Mouse (Mus musculus) kidney, postnatal 0 days (tissue): Measurements from ENCODE around the gene Shd. TPM values are rescaled to one million over a fixed set of nuclear protein-coding genes. Genes with fewer than 3 reads are reported as not detected.

Experiments used
- ATAC-seq: fragments of 200-750 bp; cut with Nextera tagmentation; replicated peaks from 2 replicates; pipeline ENCODE4 v1.8.0; 2017; ENCODE audit warnings: low read depth, moderate number of reproducible peaks, moderate TSS enrichment, moderate library complexity; ENCODE audit not compliant: low FRiP score
- DNase-seq: peaks from one replicate; pipeline ENCODE4 v3.0.0-alpha.2; 2016; ENCODE audit warnings: low spot score
- H3K27ac ChIP-seq: fragments of 300-500 bp; sonication (generic); 2 replicates; pipeline ENCODE4 v1.5.1; 2014; ENCODE audit warnings: mild to moderate bottlenecking
- H3K27me3 ChIP-seq: fragments of 300-500 bp; sonication (generic); 2 replicates; pipeline ENCODE4 v1.6.1; 2014; ENCODE audit warnings: low read length, mixed read lengths; ENCODE audit not compliant: insufficient read depth
- H3K36me3 ChIP-seq: fragments of 300-500 bp; sonication (generic); 2 replicates; pipeline ENCODE4 v1.6.1; 2014; ENCODE audit warnings: low read length, mixed read lengths; ENCODE audit not compliant: insufficient read depth
- H3K4me1 ChIP-seq: fragments of 300-500 bp; sonication (generic); replicated peaks from 2 replicates; pipeline ENCODE4 v1.6.1; 2014; ENCODE audit warnings: antibody characterized with exemption, low read length, mixed read lengths; ENCODE audit not compliant: insufficient read depth
- H3K4me2 ChIP-seq: fragments of 300-500 bp; sonication (generic); 2 replicates; pipeline ENCODE4 v1.6.1; 2014; ENCODE audit warnings: mild to moderate bottlenecking, low read length, moderate library complexity, mixed read lengths
- H3K4me3 ChIP-seq: fragments of 300-500 bp; sonication (generic); replicated peaks from 2 replicates; pipeline ENCODE4 v1.5.1; 2014; ENCODE audit warnings: low read depth, low read length
- H3K9ac ChIP-seq: fragments of 300-500 bp; sonication (generic); 2 replicates; pipeline ENCODE4 v1.6.1; 2014; ENCODE audit warnings: low read depth, low read length
- H3K9me3 ChIP-seq: fragments of 300-500 bp; sonication (generic); replicated peaks from 2 replicates; pipeline ENCODE4 v1.6.1; 2016; ENCODE audit warnings: low read length, inconsistent platforms, mixed read lengths
- CTCF ChIP-seq: IDR thresholded peaks from 2 replicates; pipeline ENCODE4 v1.5.1; 2016; ENCODE audit warnings: antibody characterized with exemption, low read depth, mild to moderate bottlenecking, moderate library complexity
- WGBS: fragments of 180-500 bp; shearing (Covaris S2); extraction: QIAGEN DNeasy Blood & Tissue Kit; methylation state at CpG from one replicate; pipeline ENCODE4 v1.1.7; 2014; 5-methylcytosine and 5-hydroxymethylcytosine counted together
- polyA plus RNA-seq: library from polyadenylated mRNA; unstranded; fragments of >200 nt; fragmentation: Nextera tagmentation; extraction: Ambion mirVana; gene quantifications from 2 replicates; pipeline ENCODE4 v1.2.1, GENCODE M21; 2015

Shd gene
- polyA plus RNA-seq, 1 experiment from 2014 or later, result 54.2 TPM

DNA sequence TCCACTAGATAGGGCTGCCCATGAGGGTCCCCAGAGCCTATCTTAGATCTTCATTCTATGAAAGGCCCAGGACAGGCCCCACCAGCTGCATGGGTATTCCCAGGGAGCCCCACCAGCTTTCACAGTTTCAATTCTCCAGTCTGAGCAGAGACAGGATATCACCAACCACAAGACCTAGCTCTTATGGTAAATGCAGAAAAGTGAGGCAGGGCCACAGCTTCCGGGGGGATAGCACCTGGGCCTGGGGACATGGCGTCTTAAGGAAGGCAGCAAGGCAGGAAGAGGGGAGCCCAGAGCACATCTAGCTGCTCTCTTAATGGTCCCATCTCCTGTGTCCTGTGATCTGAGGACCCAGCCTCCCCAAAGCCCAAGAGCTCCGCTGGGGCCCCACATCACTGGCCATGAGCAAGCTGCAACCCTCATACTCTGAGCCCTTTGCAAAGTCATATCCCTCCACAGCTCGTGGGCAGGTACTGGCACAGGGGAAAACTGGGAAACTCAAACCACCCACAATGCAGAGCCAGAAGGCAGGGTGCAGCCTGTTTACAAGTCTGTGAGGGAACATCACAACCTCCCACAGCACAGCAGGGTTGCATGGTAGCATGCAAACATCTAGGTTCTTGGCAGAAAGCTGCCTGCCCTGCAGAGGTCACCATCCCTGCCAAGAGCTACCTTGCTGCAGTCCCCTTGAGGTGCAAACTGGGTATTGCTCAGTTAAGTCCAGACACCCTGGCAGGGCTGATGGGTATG, 51.1 kb downstream of the Shd start:
- H3K9ac ChIP-seq, result no peak overlapping the region
- H3K36me3 ChIP-seq, result peaks cover 38% of the 10 kb centered on the region
- no peak for DNase-seq
- H3K27ac ChIP-seq, result no peak overlapping the region
- no peak for ATAC-seq
- no peaks in the 10 kb centered on the region for H3K9me3 ChIP-seq
- H3K4me3 ChIP-seq, result no peak overlapping the region
- no peaks in the 10 kb centered on the region for H3K27me3 ChIP-seq
- H3K4me2 ChIP-seq, result no peak overlapping the region
- 84% methylated on average over 4 of the region's 4 CpGs for WGBS
- no peaks in the 10 kb centered on the region; the same call in 1 of the 2 replicates for H3K4me1 ChIP-seq
- peak; percentile 7; the same call in 1 of the 2 replicates for TF ChIP-seq CTCF

DNA sequence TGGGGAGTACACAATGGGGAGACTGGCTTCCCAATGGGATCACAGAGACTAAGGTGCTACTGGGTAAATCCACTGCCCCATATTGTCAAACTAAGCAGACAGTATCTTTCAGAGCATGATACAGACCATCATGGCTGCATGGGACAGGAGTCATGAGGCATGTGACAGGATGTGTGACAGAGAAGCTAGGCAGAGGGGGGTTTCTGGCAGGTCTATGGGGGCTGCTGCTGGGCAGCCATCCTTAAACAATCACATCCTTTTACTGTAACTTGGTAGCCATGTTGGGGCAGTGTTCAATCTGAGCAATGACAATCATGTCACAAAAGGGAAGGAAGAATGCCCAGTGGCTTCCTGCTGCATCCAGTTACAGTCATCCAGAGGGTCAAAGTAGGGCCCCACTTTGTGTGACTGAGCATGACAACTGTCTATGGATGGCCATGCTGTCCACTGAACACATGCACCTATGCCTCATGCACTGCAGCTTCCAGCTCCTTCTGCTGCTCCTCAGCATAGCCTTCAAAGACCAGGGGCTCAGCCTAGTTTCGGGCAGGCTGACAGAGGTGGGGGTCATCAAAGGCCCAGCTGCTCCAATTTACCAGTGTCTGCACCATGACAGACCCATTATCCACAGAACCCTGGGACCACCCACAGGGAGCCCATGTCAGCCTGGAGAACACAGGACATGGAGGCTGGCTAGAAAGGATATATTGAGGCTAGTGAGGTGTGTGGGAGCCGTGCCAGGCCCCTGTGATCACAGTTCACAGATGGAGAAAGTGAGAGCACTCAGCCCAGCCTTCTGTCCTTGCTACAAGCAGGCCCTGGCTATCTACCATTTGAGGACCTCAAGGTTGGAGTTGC, 52.1 kb downstream of the Shd start:
- no peak overlapping the region for H3K4me3 ChIP-seq
- no peak for ATAC-seq
- no peak for TF ChIP-seq CTCF

DNA sequence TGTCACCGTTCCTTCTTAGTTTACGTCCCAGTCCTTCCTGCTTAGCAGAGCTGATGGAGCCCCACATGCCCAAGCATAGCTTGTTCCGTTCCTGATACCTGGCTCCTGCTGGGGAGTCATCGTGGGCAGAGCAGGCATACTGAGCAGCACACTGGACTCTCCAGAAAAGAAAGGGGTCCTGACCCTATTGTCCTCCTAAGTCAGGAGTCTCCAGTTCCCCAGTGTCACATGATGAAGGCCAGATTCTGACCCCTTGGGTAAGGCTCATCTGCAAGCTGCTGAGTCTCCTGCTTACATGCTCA, 52.7 kb downstream of the Shd start:
- Histone ChIP-seq H3K4me3 (no peak overlapping the region), H3K27me3 (no peaks in the 10 kb centered on the region), H3K36me3 (peaks cover 23% of the 10 kb centered on the region), H3K4me1 (peaks cover 5% of the 10 kb centered on the region; the same call in 1 of the 2 replicates), H3K9me3 (no peaks in the 10 kb centered on the region), H3K9ac (no peak overlapping the region), H3K27ac (no peak overlapping the region), H3K4me2 (no peak overlapping the region)
- no peak for ATAC-seq
- DNase-seq, result no peak
- no peak for TF ChIP-seq CTCF
- 72% methylated on average over 4 of the region's 4 CpGs for WGBS

More for the DNA sequence above, 52.1 kb downstream of the Shd start:
- H3K9me3 ChIP-seq, result no peaks in the 10 kb centered on the region
- H3K4me1 ChIP-seq, result peaks cover 5% of the 10 kb centered on the region; the same call in 1 of the 2 replicates
- H3K27me3 ChIP-seq, result no peaks in the 10 kb centered on the region
- no peak for DNase-seq
- H3K27ac ChIP-seq, result 0 out of 2 replicates have a peak overlapping the region, but pooled peaks have one; percentile 19
- peaks cover 28% of the 10 kb centered on the region for H3K36me3 ChIP-seq
- 62% methylated on average over 2 of the region's 2 CpGs for WGBS
- no peak overlapping the region for H3K9ac ChIP-seq
- H3K4me2 ChIP-seq, result no peak overlapping the region

DNA sequence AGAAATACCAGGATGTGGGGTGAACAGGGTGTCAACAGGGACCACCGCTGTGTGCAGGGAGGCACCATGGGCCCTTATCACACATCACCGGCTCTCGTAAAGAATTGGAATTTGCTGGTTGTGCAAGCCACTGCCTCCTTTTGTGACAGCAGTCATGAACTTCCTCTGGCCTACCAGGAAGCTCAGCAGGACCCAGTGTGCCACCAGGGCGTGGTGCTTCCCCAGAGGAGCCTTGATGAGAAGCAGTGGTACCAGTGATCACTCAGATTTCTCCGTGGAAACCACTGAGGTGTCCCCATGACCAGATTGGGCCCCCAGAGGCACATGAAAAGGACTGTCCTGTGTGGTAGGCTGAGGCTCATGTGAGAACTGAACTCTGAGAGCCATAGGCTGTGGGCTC, 53.1 kb downstream of the Shd start:
- Histone ChIP-seq H3K4me2 (no peak overlapping the region), H3K4me3 (no peak overlapping the region), H3K27ac (peak overlapping the region; percentile 8; the same call in 1 of the 2 replicates), H3K9me3 (no peaks in the 10 kb centered on the region), H3K36me3 (peaks cover 19% of the 10 kb centered on the region), H3K4me1 (peaks cover 5% of the 10 kb centered on the region; the same call in 1 of the 2 replicates), H3K9ac (no peak overlapping the region), H3K27me3 (no peaks in the 10 kb centered on the region)
- DNase-seq (no peak), ATAC-seq (no peak)
- no peak for TF ChIP-seq CTCF
- WGBS, result 72% methylated on average over 5 of the region's 5 CpGs

DNA sequence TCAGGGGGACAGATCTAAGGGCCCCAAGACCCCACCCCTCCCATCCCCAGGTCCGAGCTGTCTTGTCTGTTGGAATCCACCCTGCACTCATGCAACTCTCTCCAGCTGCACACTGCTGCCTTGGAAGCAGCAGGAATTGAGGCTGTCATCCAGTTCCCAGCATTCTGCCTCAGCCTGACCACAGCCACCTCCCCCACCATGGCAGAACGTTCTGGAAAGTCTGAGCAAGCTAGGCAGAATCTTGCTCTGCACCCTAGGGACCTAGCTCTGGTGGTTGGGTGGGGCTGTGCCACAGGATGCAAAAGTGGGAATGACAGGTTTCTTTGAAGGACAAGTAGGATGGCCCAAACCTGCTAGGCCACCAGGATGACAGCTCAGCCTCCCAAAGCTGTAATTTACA, 54.2 kb downstream of the Shd start:
- no peak overlapping the region for H3K4me3 ChIP-seq
- DNase-seq (no peak), ATAC-seq (no peak)
- peaks cover 5% of the 10 kb centered on the region; the same call in 1 of the 2 replicates for H3K4me1 ChIP-seq
- 64% methylated on average over 2 of the region's 2 CpGs for WGBS
- no peak overlapping the region for H3K4me2 ChIP-seq
- H3K27me3 ChIP-seq, result no peaks in the 10 kb centered on the region
- H3K9ac ChIP-seq, result no peak overlapping the region
- TF ChIP-seq CTCF, result no peak
- H3K36me3 ChIP-seq, result 0 out of 2 replicates have a peak, but pooled peaks cover 9% of the 10 kb centered on the region
- no peaks in the 10 kb centered on the region for H3K9me3 ChIP-seq
- H3K27ac ChIP-seq, result no peak overlapping the region

DNA sequence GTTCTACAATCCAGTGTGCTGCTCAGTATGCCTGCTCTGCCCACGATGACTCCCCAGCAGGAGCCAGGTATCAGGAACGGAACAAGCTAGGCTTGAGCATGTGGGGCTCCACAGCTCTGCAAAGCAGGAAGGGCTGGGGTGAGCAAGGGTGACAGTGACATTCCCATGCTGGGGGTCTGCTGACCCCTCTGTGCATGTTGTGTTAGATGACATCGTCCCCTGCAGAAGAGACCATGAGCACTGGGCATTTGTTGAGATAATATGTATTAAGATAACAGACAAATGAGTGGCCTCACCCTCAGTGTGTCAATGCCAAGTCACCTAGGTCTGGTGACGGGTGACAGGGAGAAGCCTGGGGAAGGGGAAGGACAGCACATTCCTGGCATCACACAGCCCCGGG, 54.7 kb downstream of the Shd start:
- Histone ChIP-seq H3K36me3 (0 out of 2 replicates have a peak, but pooled peaks cover 9% of the 10 kb centered on the region), H3K9me3 (no peaks in the 10 kb centered on the region), H3K27me3 (no peaks in the 10 kb centered on the region), H3K9ac (no peak overlapping the region), H3K4me3 (no peak overlapping the region), H3K4me1 (peaks cover 5% of the 10 kb centered on the region; the same call in 1 of the 2 replicates), H3K27ac (no peak overlapping the region), H3K4me2 (no peak overlapping the region)
- WGBS, result 78% methylated on average over 5 of the region's 5 CpGs
- ATAC-seq, result no peak
- no peak for TF ChIP-seq CTCF
- DNase-seq, result no peak

Other genes starting within 250 kb of the Shd start
- 0.20 and 0.41 TPM in 2 replicates for gene Adgre4, start 220.5 kb upstream of the Shd start, polyA plus RNA-seq
- 10.8 and 12.0 TPM in 2 replicates for gene Zfp119a, start 91.5 kb upstream of the Shd start, polyA plus RNA-seq
- gene Zfp959, start 78.4 kb upstream of the Shd start, polyA plus RNA-seq, result 10.8 and 13.0 TPM in 2 replicates
- 8.1 and 10.6 TPM in 2 replicates for gene Zfp119b, start 21.0 kb upstream of the Shd start, polyA plus RNA-seq
- 1.6 and 1.8 TPM in 2 replicates for gene Ebi3, start 17.8 kb upstream of the Shd start, polyA plus RNA-seq
- gene Yju2, start 11.4 kb upstream of the Shd start, polyA plus RNA-seq, result 21.1 and 22.4 TPM in 2 replicates
- 6.7 and 7.2 TPM in 2 replicates for gene Fsd1, start 16.0 kb downstream of the Shd start, polyA plus RNA-seq
- gene Stap2, start 35.1 kb downstream of the Shd start, polyA plus RNA-seq, result 21.8 and 22.0 TPM in 2 replicates
- 75.6 and 83.9 TPM in 2 replicates for gene Mpnd, start 35.2 kb downstream of the Shd start, polyA plus RNA-seq
- 115 and 129 TPM in 2 replicates for gene Sh3gl1, start 66.2 kb downstream of the Shd start, polyA plus RNA-seq
- gene Chaf1a, start 70.0 kb downstream of the Shd start, polyA plus RNA-seq, result 11.1 and 11.2 TPM in 2 replicates
- 54.4 and 56.0 TPM in 2 replicates for gene Ubxn6, start 104.6 kb downstream of the Shd start, polyA plus RNA-seq
- gene Hdgfl2, start 109.2 kb downstream of the Shd start, polyA plus RNA-seq, result 77.5 and 85.0 TPM in 2 replicates
- gene Plin4, start 139.3 kb downstream of the Shd start, polyA plus RNA-seq, result 0.08 and 0.09 TPM in 2 replicates
- gene Plin5, start 147.1 kb downstream of the Shd start, polyA plus RNA-seq, result 1.2 and 1.3 TPM in 2 replicates
- 1.7 and 1.9 TPM in 2 replicates for gene Lrg1, start 151.5 kb downstream of the Shd start, polyA plus RNA-seq
- gene Sema6b, start 169.9 kb downstream of the Shd start, polyA plus RNA-seq, result 0.87 and 1.2 TPM in 2 replicates
- gene Tnfaip8l1, start 192.0 kb downstream of the Shd start, polyA plus RNA-seq, result 7.4 and 7.8 TPM in 2 replicates
- gene Mydgf, start 213.5 kb downstream of the Shd start, polyA plus RNA-seq, result 83.0 and 85.0 TPM in 2 replicates
- gene Dpp9, start 248.4 kb downstream of the Shd start, polyA plus RNA-seq, result 22.1 and 25.2 TPM in 2 replicates